In genomic region chrX:78583202-78584004, GRCm38 (mm10) we compare ENCODE assay signal across 8 mouse cellular contexts. TPM values are rescaled to one million over a fixed set of nuclear protein-coding genes. Genes with fewer than 3 reads are reported as not detected.
DNase-seq lines count a peak whose midpoint lies in the region.

Prrg1 (minus strand) TSS chrX:78583896.

- H3K4me3 ChIP-seq in hindbrain, embryonic 10.5 days, result peak within 1 kb of the TSS; percentile 56

- H3K9me3 ChIP-seq in hindbrain, embryonic 10.5 days, result peaks cover 5% of the 10 kb centered on the region; the same call in 1 of the 2 replicates

- no peaks in the 10 kb centered on the region for H3K4me1 ChIP-seq in hindbrain, embryonic 10.5 days (replicated peaks)

- peak within 1 kb of the TSS; percentile 81 for H3K27ac ChIP-seq in hindbrain, embryonic 10.5 days

- DNase-seq in MEL-GATA-1-ER (ENCODE audit: extremely low read depth, low read depth), result peak; percentile 88
- peak; percentile 2 for DNase-seq in cerebellum, adult 9-10 months
- peak; percentile 7 to 60 for DNase-seq in frontal cortex, adult 2 months (ENCODE audit: extremely low spot score in 1 of 2, low spot score in 1 of 2)
- peak; percentile 81 for DNase-seq in hindbrain, embryonic 10.5 days (ENCODE audit: low spot score)
- DNase-seq in layer of hippocampus, postnatal 14 days (ENCODE audit: low spot score in 2 of 2), result peak; percentile 29 to 51
- DNase-seq in lung, postnatal 14 days, result peak; percentile 74
- peak; percentile 88 for DNase-seq in retina, postnatal 1 day
- peak; percentile 86 for DNase-seq in thymus, postnatal 4 days

- WGBS in hindbrain, embryonic 10.5 days, result 21% methylated on average over 36 of the region's 36 CpGs

- no peaks in the 10 kb centered on the region for H3K36me3 ChIP-seq in hindbrain, embryonic 10.5 days

- H3K27me3 ChIP-seq in hindbrain, embryonic 10.5 days (ENCODE audit: insufficient read depth, poor library complexity, severe bottlenecking), result no peaks in the 10 kb centered on the region

RNA-seq across cellular contexts. Expression of gene Prrg1, which starts in this region (rescaled TPM):
- 3.0 and 4.2 TPM in 2 replicates for polyA plus RNA-seq in frontal cortex, adult 2 months (2012; rRNA removed)
- polyA plus RNA-seq in hindbrain, embryonic 10.5 days (2016; fragmentation: Nextera tagmentation; extraction: Ambion mirVana), result 3.8 and 5.4 TPM in 2 replicates
- total RNA-seq in layer of hippocampus, postnatal 14 days (2021), result 1 to 10 TPM; 3.0 to 3.1 TPM

Comparison
In these comparisons a context has a peak if more than half of its experiments do, and no peak if none do; other contexts are left out.
1. Peak in every context shown above with its lines: DNase-seq, H3K4me3 ChIP-seq and H3K27ac ChIP-seq.
2. DNase-seq: peak in every context shown above with its lines; median percentile 88 in MEL-GATA-1-ER; 88 in retina, postnatal 1 day; 86 in thymus, postnatal 4 days; 81 in hindbrain, embryonic 10.5 days; 74 in lung, postnatal 14 days; 40 in layer of hippocampus, postnatal 14 days; 34 in frontal cortex, adult 2 months; 2 in cerebellum, adult 9-10 months.